Mouse (Mus musculus) stomach, embryonic 16.5 days (tissue): ENCODE results near the gene Mvp. TPM values are rescaled to one million over a fixed set of nuclear protein-coding genes. Genes with fewer than 3 reads are reported as not detected.

Experiments used
- ATAC-seq: fragments of 200-750 bp; cut with Nextera tagmentation; 2 replicates; pipeline ENCODE4 v1.8.0; 2017; ENCODE audit warnings: moderate number of reproducible peaks, moderate TSS enrichment; ENCODE audit not compliant: insufficient read depth, low FRiP score
- H3K27ac ChIP-seq: fragments of 300-500 bp; sonication (generic); 2 replicates; pipeline ENCODE4 v1.5.1; 2014; ENCODE audit warnings: low read length
- H3K27me3 ChIP-seq: fragments of 300-500 bp; sonication (generic); 2 replicates; pipeline ENCODE4 v1.6.1; 2014; ENCODE audit warnings: low read length, control low read depth, mixed read lengths; ENCODE audit not compliant: control insufficient read depth, insufficient read depth
- H3K36me3 ChIP-seq: fragments of 300-500 bp; sonication (generic); 2 replicates; pipeline ENCODE4 v1.6.1; 2014; ENCODE audit warnings: low read length; ENCODE audit not compliant: control insufficient read depth, insufficient read depth
- H3K4me1 ChIP-seq: fragments of 300-500 bp; sonication (generic); 2 replicates; pipeline ENCODE4 v1.6.1; 2014; ENCODE audit warnings: low read length, control low read depth, mixed read lengths; ENCODE audit not compliant: control insufficient read depth, insufficient read depth
- H3K4me2 ChIP-seq: fragments of 300-500 bp; sonication (generic); 2 replicates; pipeline ENCODE4 v1.6.1; 2014; ENCODE audit warnings: low read depth, low read length, mixed read lengths
- H3K4me3 ChIP-seq: fragments of 300-500 bp; sonication (generic); replicated peaks from 2 replicates; pipeline ENCODE4 v1.5.1; 2014; ENCODE audit warnings: mild to moderate bottlenecking, low read length
- H3K9ac ChIP-seq: fragments of 300-500 bp; sonication (generic); 2 replicates; pipeline ENCODE4 v1.6.1; 2014; ENCODE audit warnings: low read length
- H3K9me3 ChIP-seq: fragments of 300-500 bp; sonication (generic); replicated peaks from 2 replicates; pipeline ENCODE4 v1.6.1; 2016; ENCODE audit warnings: low read length, control low read depth; ENCODE audit not compliant: control insufficient read depth
- WGBS: fragments of 180-500 bp; shearing (Covaris S2); extraction: QIAGEN DNeasy Blood & Tissue Kit; methylation state at CpG from one replicate; pipeline ENCODE4 v1.1.7; 2014; 5-methylcytosine and 5-hydroxymethylcytosine counted together
- polyA plus RNA-seq: library from polyadenylated mRNA; unstranded; fragments of >200 nt; fragmentation: Nextera tagmentation; extraction: Ambion mirVana; gene quantifications from 2 replicates; pipeline ENCODE4 v1.2.1, GENCODE M21; 2015

Gene Mvp
- polyA plus RNA-seq, 1 experiment from 2014 or later, result 28.0 TPM

DNA sequence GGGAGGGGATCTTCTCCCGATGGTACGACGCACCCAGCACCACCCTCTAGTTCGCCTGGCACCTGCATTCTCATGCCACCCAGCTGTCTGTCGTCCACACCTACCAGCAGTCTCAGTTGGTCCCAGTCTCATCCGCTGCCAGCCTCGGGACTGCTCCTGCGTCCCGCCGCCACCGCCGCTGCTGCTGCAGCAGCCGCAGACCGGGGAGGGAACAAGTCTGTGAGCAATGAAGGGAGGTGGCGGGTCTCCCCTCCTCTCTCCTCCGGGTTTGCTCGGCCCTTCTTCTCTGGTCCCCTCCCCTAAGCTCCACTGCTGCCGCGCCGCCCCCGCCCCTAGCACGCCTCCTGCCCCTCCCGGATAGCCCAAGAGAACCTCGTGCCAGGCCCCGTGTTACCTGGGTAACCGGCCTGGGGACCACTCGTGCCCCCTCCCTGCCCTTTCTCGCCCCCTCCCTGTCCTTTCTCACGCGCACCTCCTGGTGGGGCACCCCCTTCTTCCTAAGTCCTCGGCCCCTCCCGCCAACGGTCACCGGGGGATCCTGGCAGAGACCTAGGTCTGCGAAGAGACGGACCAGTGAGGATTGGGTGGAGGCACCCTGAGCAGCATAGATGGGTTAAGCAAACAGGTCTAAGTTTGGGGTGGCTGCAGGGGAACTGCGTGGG lies 6.6 kb upstream of the Mvp start, which contains the start of the genes Gm42742 and Prrt2:
Gene Gm42742, minus strand, starts transcription at position 197 of the 662 bp plus-strand sequence.
Gene Prrt2, minus strand, starts transcription at position 311 of the 662 bp plus-strand sequence.
- peak within 1 kb of the TSS; percentile 61 for H3K4me3 ChIP-seq
- H3K9ac ChIP-seq, result peak within 1 kb of the TSS; percentile 79
- H3K9me3 ChIP-seq, result no peaks in the 10 kb centered on the region
- 2% methylated on average over 37 of the region's 37 CpGs for WGBS
- H3K4me1 ChIP-seq, result peaks cover 66% of the 10 kb centered on the region
- peak; percentile 14; the same call in 1 of the 2 replicates for ATAC-seq
- H3K4me2 ChIP-seq, result peak within 1 kb of the TSS; percentile 84
- H3K36me3 ChIP-seq, result peaks cover 7% of the 10 kb centered on the region; the same call in 1 of the 2 replicates
- H3K27me3 ChIP-seq, result no peaks in the 10 kb centered on the region
- peak within 1 kb of the TSS; percentile 86 for H3K27ac ChIP-seq

DNA sequence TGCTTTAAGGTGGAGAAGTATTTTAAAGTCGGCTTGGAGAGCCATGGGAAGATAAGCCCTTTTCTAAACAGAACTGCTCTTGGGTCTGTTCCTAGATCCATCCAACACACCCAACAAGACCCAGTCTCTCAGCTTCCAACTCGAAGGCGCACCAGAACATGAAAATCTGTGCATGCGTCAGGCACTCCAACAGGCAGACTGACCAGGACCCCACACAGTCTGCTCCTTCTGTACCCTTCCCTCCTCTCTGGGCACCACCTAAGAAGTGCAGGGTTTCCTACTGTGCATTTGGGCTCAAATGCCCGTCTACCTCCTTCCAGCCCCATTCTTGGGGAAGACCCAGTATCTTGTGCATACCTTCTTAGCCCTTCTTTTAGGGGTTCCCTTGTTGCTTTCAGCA lies 6.1 kb upstream of the Mvp start:
- Histone ChIP-seq H3K4me1 (peaks cover 72% of the 10 kb centered on the region), H3K27me3 (no peaks in the 10 kb centered on the region), H3K27ac (peak overlapping the region; percentile 86), H3K4me3 (peak overlapping the region; percentile 61), H3K9me3 (no peaks in the 10 kb centered on the region), H3K4me2 (peak overlapping the region; percentile 84), H3K9ac (peak overlapping the region; percentile 79), H3K36me3 (peaks cover 9% of the 10 kb centered on the region; the same call in 1 of the 2 replicates)
- WGBS, result 25% methylated on average over 5 of the region's 5 CpGs
- ATAC-seq, result no peak

DNA sequence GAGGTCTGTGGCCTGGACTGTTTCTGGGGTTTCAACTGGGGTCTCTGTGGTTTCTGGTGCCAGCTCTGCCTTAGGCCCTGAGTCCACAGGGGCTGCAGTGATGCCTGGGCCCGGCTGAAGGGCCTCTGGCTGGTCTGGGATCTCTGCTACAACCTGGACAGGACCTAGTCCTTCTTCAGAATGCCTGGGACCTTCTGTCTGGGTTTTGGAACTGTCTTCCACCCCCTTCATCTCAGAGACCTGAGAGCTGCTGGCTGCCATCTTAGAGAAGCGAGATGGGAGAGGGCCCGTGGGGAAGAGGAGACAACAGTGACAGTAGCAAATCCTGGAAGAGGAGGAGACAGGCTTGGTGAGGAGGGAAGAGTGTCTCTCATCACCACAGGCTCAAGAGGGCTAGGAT lies 5.6 kb upstream of the Mvp start:
- ATAC-seq, result no peak
- H3K27ac ChIP-seq, result peak overlapping the region; percentile 86

GRCm38 (mm10) chr7:127019306-127019960 lies 5.0 kb upstream of the Mvp start:
- H3K4me3 ChIP-seq, result peak overlapping the region; percentile 61
- peaks cover 15% of the 10 kb centered on the region; the same call in 1 of the 2 replicates for H3K36me3 ChIP-seq
- peak overlapping the region; percentile 79 for H3K9ac ChIP-seq
- 70% methylated on average over 14 of the region's 14 CpGs for whole genome bisulfite sequencing
- H3K27ac ChIP-seq, result peak overlapping the region; percentile 86; the same call in 1 of the 2 replicates
- H3K4me2 ChIP-seq, result peak overlapping the region; percentile 84
- no peaks in the 10 kb centered on the region for H3K27me3 ChIP-seq
- H3K4me1 ChIP-seq, result peaks cover 77% of the 10 kb centered on the region
- no peak for ATAC-seq
- H3K9me3 ChIP-seq, result no peaks in the 10 kb centered on the region

More for the DNA sequence above, 5.6 kb upstream of the Mvp start:
- Histone ChIP-seq H3K9ac (peak overlapping the region; percentile 79), H3K27me3 (no peaks in the 10 kb centered on the region), H3K4me3 (peak overlapping the region; percentile 61), H3K9me3 (no peaks in the 10 kb centered on the region), H3K4me2 (peak overlapping the region; percentile 84), H3K4me1 (peaks cover 76% of the 10 kb centered on the region), H3K36me3 (peaks cover 14% of the 10 kb centered on the region; the same call in 1 of the 2 replicates)
- WGBS, result 41% methylated on average over 3 of the region's 3 CpGs

GRCm38 (mm10) chr7:127018416-127019305 lies 4.2 kb upstream of the Mvp start:
- peaks cover 15% of the 10 kb centered on the region; the same call in 1 of the 2 replicates for H3K36me3 ChIP-seq
- peaks cover 75% of the 10 kb centered on the region for H3K4me1 ChIP-seq
- no peak for ATAC-seq
- H3K27me3 ChIP-seq, result no peaks in the 10 kb centered on the region
- no peaks in the 10 kb centered on the region for H3K9me3 ChIP-seq
- H3K4me2 ChIP-seq, result peak overlapping the region; percentile 84
- H3K4me3 ChIP-seq, result 0 out of 2 replicates have a peak overlapping the region, but pooled peaks have one; percentile 8
- peak overlapping the region; percentile 66 for H3K27ac ChIP-seq
- 70% methylated on average over 15 of the region's 15 CpGs for WGBS
- peak overlapping the region; percentile 65 for H3K9ac ChIP-seq

DNA sequence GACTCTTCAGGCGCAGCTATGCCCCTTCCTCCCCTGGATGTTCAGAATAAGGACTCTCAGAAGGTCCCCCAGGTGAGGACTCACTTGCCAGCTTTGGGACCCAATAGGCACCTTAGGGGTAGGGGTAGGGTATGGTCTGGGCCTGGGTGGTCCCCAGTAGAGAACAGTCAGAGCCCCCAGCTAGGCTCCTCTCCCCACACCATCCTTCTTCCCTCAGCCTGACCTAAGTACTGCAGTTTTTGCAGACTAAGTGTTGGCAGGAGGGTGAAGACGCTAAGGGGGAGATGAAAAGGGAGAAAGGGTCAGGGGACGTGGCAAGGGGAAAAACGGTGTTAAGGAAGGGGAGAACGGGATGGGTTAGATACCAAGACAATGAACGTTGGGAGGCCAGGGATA lies 3.5 kb upstream of the Mvp start:
- H3K4me1 ChIP-seq, result peaks cover 70% of the 10 kb centered on the region
- 35% methylated on average over 6 of the region's 6 CpGs for WGBS

DNA sequence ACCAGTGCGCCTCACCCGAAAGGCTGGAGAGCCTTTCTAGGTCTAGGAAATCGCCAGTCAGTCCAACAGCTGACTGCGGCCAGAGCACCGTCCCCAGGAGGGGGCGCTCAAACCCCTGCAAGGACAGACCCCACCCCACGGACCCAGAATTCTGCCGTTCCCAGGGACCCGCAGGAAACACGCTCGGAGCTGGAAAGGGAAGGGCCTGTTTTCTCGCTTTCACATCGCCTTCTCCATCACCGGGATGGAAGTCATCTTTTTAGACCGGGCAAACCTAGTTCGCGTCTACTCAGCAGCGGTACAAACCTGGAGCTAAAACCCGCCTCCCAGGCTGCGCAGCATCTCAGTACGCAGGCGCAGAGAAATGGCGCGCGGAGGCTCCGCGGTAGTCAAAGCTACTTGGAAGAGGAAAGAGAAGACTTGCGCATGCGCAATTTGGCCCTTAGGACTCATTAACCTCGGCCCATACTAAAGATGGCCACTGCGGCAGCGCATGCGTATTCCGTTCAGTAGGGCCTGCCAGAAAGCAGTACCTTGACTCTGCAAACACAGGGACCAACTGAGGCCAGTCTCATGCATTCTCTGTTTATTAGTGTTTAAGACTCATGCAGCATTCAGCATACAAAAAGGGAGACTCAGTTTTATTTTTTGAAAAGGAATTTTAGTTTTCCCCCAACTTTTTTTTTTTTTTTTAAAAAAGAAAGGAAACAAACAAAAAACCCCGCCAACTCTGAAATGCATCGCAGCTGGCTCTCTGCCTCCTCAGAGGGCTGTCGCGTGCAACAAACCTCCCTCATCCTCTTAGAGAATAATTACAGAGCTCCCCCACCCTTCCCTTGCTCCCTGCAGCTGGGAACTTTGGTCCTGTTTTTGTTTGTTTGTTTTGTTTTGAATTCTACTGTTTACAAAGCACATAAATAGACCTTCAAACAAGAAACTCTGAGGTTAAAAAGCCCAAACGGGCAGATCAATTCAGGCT lies 2.8 kb upstream of the Mvp start, which contains the start of gene Pagr1a:
Gene Pagr1a, minus strand, starts transcription at position 382 of the 979 bp plus-strand sequence.
- peak; percentile 88 for ATAC-seq
- WGBS, result 2% methylated on average over 39 of the region's 39 CpGs
- H3K4me1 ChIP-seq, result peaks cover 65% of the 10 kb centered on the region

More for the DNA sequence above, 3.5 kb upstream of the Mvp start:
- H3K4me2 ChIP-seq, result peak overlapping the region; percentile 84
- H3K27me3 ChIP-seq, result no peaks in the 10 kb centered on the region
- H3K27ac ChIP-seq, result peak overlapping the region; percentile 66
- peak overlapping the region; percentile 8 for H3K4me3 ChIP-seq
- no peak for ATAC-seq
- peaks cover 10% of the 10 kb centered on the region; the same call in 1 of the 2 replicates for H3K36me3 ChIP-seq
- H3K9ac ChIP-seq, result peak overlapping the region; percentile 65
- no peaks in the 10 kb centered on the region for H3K9me3 ChIP-seq

More for the DNA sequence above, 2.8 kb upstream of the Mvp start, which contains the start of gene Pagr1a:
- peak within 1 kb of the TSS; percentile 98 for H3K27ac ChIP-seq
- peak within 1 kb of the TSS; percentile 91 for H3K9ac ChIP-seq
- no peaks in the 10 kb centered on the region for H3K9me3 ChIP-seq
- H3K36me3 ChIP-seq, result peaks cover 8% of the 10 kb centered on the region; the same call in 1 of the 2 replicates
- H3K4me3 ChIP-seq, result peak within 1 kb of the TSS; percentile 63
- H3K27me3 ChIP-seq, result no peaks in the 10 kb centered on the region
- H3K4me2 ChIP-seq, result peak within 1 kb of the TSS; percentile 85
